ENCODE assay signal across 9 mouse cellular contexts in the genomic region with DNA sequence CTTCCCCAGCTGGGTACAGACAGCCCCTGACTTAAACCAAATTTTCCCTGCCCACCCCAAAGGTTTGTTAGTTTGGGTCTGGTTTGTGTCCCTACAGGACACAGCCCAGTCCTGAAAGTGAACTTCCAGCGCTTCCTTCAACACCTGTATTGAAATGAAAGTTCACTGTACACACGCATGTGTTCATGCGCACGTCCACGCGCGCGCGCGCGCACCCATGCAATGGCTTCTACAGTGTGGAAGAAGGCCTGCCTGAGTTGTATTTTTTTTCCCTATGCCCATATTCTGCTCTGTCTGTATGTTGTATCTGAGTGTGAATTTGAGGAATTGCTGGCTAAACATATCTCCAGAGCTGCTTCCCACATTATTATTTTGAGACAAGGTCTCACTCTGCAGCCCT. TPM values are rescaled to one million over a fixed set of nuclear protein-coding genes. Genes with fewer than 3 reads are reported as not detected.
DNase-seq lines count a peak whose midpoint lies in the region; ATAC-seq and TF ChIP-seq lines count a peak whose summit lies in the region.
"Had no signal": no experiment of that assay in that cellular context is flagged by ENCODE, and none has a peak within 500 bp of the region (broad histone marks: within the 10 kb centered on the region; RNA-seq: fewer than 3 reads in every experiment).

No protein-coding gene starts in this region.

- ATAC-seq in heart, embryonic 12.5 days (ENCODE audit: insufficient number of reproducible peaks, low FRiP score) = no peak
- no peak for ATAC-seq in hindbrain, postnatal 0 days
- ATAC-seq in midbrain, embryonic 15.5 days (replicated peaks) = no peak
- ATAC-seq in inflammation-experienced regulatory T-cells, adult 6 months = no peak

- H3K36me3 ChIP-seq in heart, embryonic 12.5 days = peaks cover 51% of the 10 kb centered on the region
- peaks cover 44% of the 10 kb centered on the region for H3K36me3 ChIP-seq in hindbrain, postnatal 0 days (ENCODE audit: insufficient read depth, low read length)
- peaks cover 40% of the 10 kb centered on the region for H3K36me3 ChIP-seq in midbrain, embryonic 15.5 days (replicated peaks)

- no peak for TF ChIP-seq POLR2A in bone marrow macrophage, adult 2 months (IDR thresholded peaks at IDR 0.05; ENCODE audit: borderline replicate concordance, low read depth, low read length)

- DNase-seq in heart, postnatal 4 days = no peak
- no peak for DNase-seq in hindbrain, postnatal 0 days (ENCODE audit: low spot score)
- DNase-seq in adrenal gland, postnatal 25 days = no peak
- no peak for DNase-seq in ovary, postnatal 36 days (ENCODE audit: low spot score)
- DNase-seq: heart, postnatal 14 days had no signal

- peak overlapping the region; percentile 88 for H3K4me3 ChIP-seq in heart, embryonic 12.5 days
- peak overlapping the region; percentile 82 for H3K4me3 ChIP-seq in bone marrow macrophage, adult 2 months (ENCODE audit: insufficient read depth, low read length)
- peak overlapping the region; percentile 79 for H3K4me3 ChIP-seq in hindbrain, postnatal 0 days (ENCODE audit: low read length)
- H3K4me3 ChIP-seq in midbrain, embryonic 15.5 days = peak overlapping the region; percentile 89

- peak overlapping the region; percentile 94 for H3K4me2 ChIP-seq in heart, embryonic 12.5 days
- peak overlapping the region; percentile 80 for H3K4me2 ChIP-seq in hindbrain, postnatal 0 days (ENCODE audit: low read depth, low read length)
- H3K4me2 ChIP-seq in midbrain, embryonic 15.5 days = peak overlapping the region; percentile 93

- H3K27me3 ChIP-seq in heart, embryonic 12.5 days (replicated peaks) = no peaks in the 10 kb centered on the region
- H3K27me3 ChIP-seq in hindbrain, postnatal 0 days (ENCODE audit: insufficient read depth, low read length) = no peaks in the 10 kb centered on the region
- no peaks in the 10 kb centered on the region for H3K27me3 ChIP-seq in midbrain, embryonic 15.5 days (replicated peaks)

- H3K4me1 ChIP-seq in heart, embryonic 12.5 days (replicated peaks) = peaks cover 46% of the 10 kb centered on the region
- H3K4me1 ChIP-seq in bone marrow macrophage, adult 2 months (ENCODE audit: control insufficient read depth, insufficient read depth, low read length) = peaks cover 26% of the 10 kb centered on the region
- peaks cover 9% of the 10 kb centered on the region; the same call in 1 of the 2 replicates for H3K4me1 ChIP-seq in hindbrain, postnatal 0 days (ENCODE audit: insufficient read depth, low read length)
- peaks cover 39% of the 10 kb centered on the region for H3K4me1 ChIP-seq in midbrain, embryonic 15.5 days

- H3K9me3 ChIP-seq in heart, embryonic 12.5 days (replicated peaks) = no peaks in the 10 kb centered on the region
- H3K9me3 ChIP-seq in hindbrain, postnatal 0 days (ENCODE audit: low read length) = no peaks in the 10 kb centered on the region
- no peaks in the 10 kb centered on the region for H3K9me3 ChIP-seq in midbrain, embryonic 15.5 days

- 94% methylated on average over 11 of the region's 11 CpGs for WGBS in heart, embryonic 12.5 days
- 95% methylated on average over 11 of the region's 11 CpGs for WGBS in hindbrain, postnatal 0 days
- 95% methylated on average over 11 of the region's 11 CpGs for WGBS in midbrain, embryonic 15.5 days

- TF ChIP-seq CTCF in bone marrow macrophage, adult 2 months (IDR thresholded peaks at IDR 0.05; ENCODE audit: low read depth, low read length) = no peak
- no peak for TF ChIP-seq CTCF in hindbrain, postnatal 0 days (IDR thresholded peaks at IDR 0.05; ENCODE audit: low read depth)

- H3K9ac ChIP-seq in heart, embryonic 12.5 days = peak overlapping the region; percentile 95
- peak overlapping the region; percentile 93; the same call in 1 of the 2 replicates for H3K9ac ChIP-seq in hindbrain, postnatal 0 days (replicated peaks; ENCODE audit: low read length)
- H3K9ac ChIP-seq in midbrain, embryonic 15.5 days = peak overlapping the region; percentile 77

- H3K27ac ChIP-seq in heart, embryonic 12.5 days (ENCODE audit: poor library complexity, severe bottlenecking) = no peak overlapping the region
- no peak overlapping the region for H3K27ac ChIP-seq in bone marrow macrophage, adult 2 months (ENCODE audit: insufficient read depth, low read depth, low read length)
- H3K27ac ChIP-seq in hindbrain, postnatal 0 days = peak overlapping the region; percentile 94
- 0 out of 2 replicates have a peak overlapping the region, but pooled peaks have one; percentile 87 for H3K27ac ChIP-seq in midbrain, embryonic 15.5 days

RNA-seq across cellular contexts. Expression of gene Slc35b2, which starts 1.4 kb away (rescaled TPM):
- polyA plus RNA-seq in heart, embryonic 12.5 days (2016; fragmentation: Nextera tagmentation; extraction: Ambion mirVana) = 85.6 and 89.6 TPM in 2 replicates
- total RNA-seq in heart, postnatal 4 days (2021) = 10 to 100 TPM; 37.3 to 39.2 TPM
- 73.7 and 83.1 TPM in 2 replicates for polyA plus RNA-seq in bone marrow macrophage, adult 2 months (2012; ENCODE audit: insufficient read depth, insufficient read length, missing spikeins)
- 105 and 139 TPM in 2 replicates for total RNA-seq in hindbrain, postnatal 0 days (2014; rRNA removed)
- 90.3 and 94.0 TPM in 2 replicates for polyA plus RNA-seq in hindbrain, postnatal 0 days (2015; fragmentation: Nextera tagmentation; extraction: Ambion mirVana)
- polyA plus RNA-seq in midbrain, embryonic 15.5 days (2015; fragmentation: Nextera tagmentation; extraction: Ambion mirVana) = 85.5 and 93.4 TPM in 2 replicates
- 59.6 and 74.2 TPM in 2 replicates for total RNA-seq in adrenal gland, postnatal 25 days (2021)
- polyA plus RNA-seq in inflammation-experienced regulatory T-cells, adult 6 months (2017; shearing (Covaris generic)) = 10 to 100 TPM; 30.2 to 38.1 (median 32.6) TPM

RNA-seq across cellular contexts. Expression of gene Hsp90ab1, which starts 8.0 kb away (rescaled TPM):
- polyA plus RNA-seq in heart, embryonic 12.5 days (2016; fragmentation: Nextera tagmentation; extraction: Ambion mirVana) = 1,306 and 1,316 TPM in 2 replicates
- 1,000 to 10,000 TPM; 1,093 to 1,133 TPM for total RNA-seq in heart, postnatal 4 days (2021)
- 586 and 617 TPM in 2 replicates for polyA plus RNA-seq in bone marrow macrophage, adult 2 months (2012; ENCODE audit: insufficient read depth, insufficient read length, missing spikeins)
- total RNA-seq in hindbrain, postnatal 0 days (2014; rRNA removed) = 982 and 1,365 TPM in 2 replicates
- 1,472 and 1,504 TPM in 2 replicates for polyA plus RNA-seq in hindbrain, postnatal 0 days (2015; fragmentation: Nextera tagmentation; extraction: Ambion mirVana)
- 1,488 and 1,537 TPM in 2 replicates for polyA plus RNA-seq in midbrain, embryonic 15.5 days (2015; fragmentation: Nextera tagmentation; extraction: Ambion mirVana)
- total RNA-seq in adrenal gland, postnatal 25 days (2021) = 1,940 and 2,378 TPM in 2 replicates
- 1,000 to 10,000 TPM in 1 of 3 experiments, 100 to 1,000 TPM in 2; 939 to 1,028 (median 983) TPM for polyA plus RNA-seq in inflammation-experienced regulatory T-cells, adult 6 months (2017; shearing (Covaris generic))

RNA-seq across cellular contexts. Expression of gene Nfkbie, which starts 9.6 kb away (rescaled TPM):
- 2.5 and 3.1 TPM in 2 replicates for polyA plus RNA-seq in heart, embryonic 12.5 days (2016; fragmentation: Nextera tagmentation; extraction: Ambion mirVana)
- total RNA-seq in heart, postnatal 4 days (2021) = 1 to 10 TPM; 1.5 to 1.9 TPM
- 27.0 and 30.8 TPM in 2 replicates for polyA plus RNA-seq in bone marrow macrophage, adult 2 months (2012; ENCODE audit: insufficient read depth, insufficient read length, missing spikeins)
- 7.7 and 9.2 TPM in 2 replicates for total RNA-seq in hindbrain, postnatal 0 days (2014; rRNA removed)
- 5.2 and 6.0 TPM in 2 replicates for polyA plus RNA-seq in hindbrain, postnatal 0 days (2015; fragmentation: Nextera tagmentation; extraction: Ambion mirVana)
- polyA plus RNA-seq in midbrain, embryonic 15.5 days (2015; fragmentation: Nextera tagmentation; extraction: Ambion mirVana) = 3.5 and 5.3 TPM in 2 replicates
- total RNA-seq in adrenal gland, postnatal 25 days (2021) = 3.1 and 3.6 TPM in 2 replicates
- 10 to 100 TPM; 35.1 to 44.1 (median 43.1) TPM for polyA plus RNA-seq in inflammation-experienced regulatory T-cells, adult 6 months (2017; shearing (Covaris generic))

RNA-seq across cellular contexts. Expression of gene Tmem151b, which starts 15.6 kb away (rescaled TPM):
- 1.4 and 1.6 TPM in 2 replicates for polyA plus RNA-seq in heart, embryonic 12.5 days (2016; fragmentation: Nextera tagmentation; extraction: Ambion mirVana)
- total RNA-seq in heart, postnatal 4 days (2021) = under 1 TPM; 0.20 to 0.24 TPM
- polyA plus RNA-seq in bone marrow macrophage, adult 2 months (2012; ENCODE audit: insufficient read depth, insufficient read length, missing spikeins) = not detected in 2 replicates
- total RNA-seq in hindbrain, postnatal 0 days (2014; rRNA removed) = 107 and 114 TPM in 2 replicates
- 29.5 and 29.8 TPM in 2 replicates for polyA plus RNA-seq in hindbrain, postnatal 0 days (2015; fragmentation: Nextera tagmentation; extraction: Ambion mirVana)
- polyA plus RNA-seq in midbrain, embryonic 15.5 days (2015; fragmentation: Nextera tagmentation; extraction: Ambion mirVana) = 32.1 and 33.9 TPM in 2 replicates
- total RNA-seq in adrenal gland, postnatal 25 days (2021) = 0.15 and 0.19 TPM in 2 replicates
- under 1 TPM; 0.12 to 0.63 (median 0.14) TPM for polyA plus RNA-seq in inflammation-experienced regulatory T-cells, adult 6 months (2017; shearing (Covaris generic))

RNA-seq across cellular contexts. Expression of gene Slc29a1, which starts 34.3 kb away (rescaled TPM):
- 68.3 and 74.1 TPM in 2 replicates for polyA plus RNA-seq in heart, embryonic 12.5 days (2016; fragmentation: Nextera tagmentation; extraction: Ambion mirVana)
- total RNA-seq in heart, postnatal 4 days (2021) = 10 to 100 TPM; 77.9 to 96.2 TPM
- polyA plus RNA-seq in bone marrow macrophage, adult 2 months (2012; ENCODE audit: insufficient read depth, insufficient read length, missing spikeins) = 88.6 and 93.9 TPM in 2 replicates
- 170 and 354 TPM in 2 replicates for total RNA-seq in hindbrain, postnatal 0 days (2014; rRNA removed)
- polyA plus RNA-seq in hindbrain, postnatal 0 days (2015; fragmentation: Nextera tagmentation; extraction: Ambion mirVana) = 60.6 and 77.6 TPM in 2 replicates
- 30.7 and 33.0 TPM in 2 replicates for polyA plus RNA-seq in midbrain, embryonic 15.5 days (2015; fragmentation: Nextera tagmentation; extraction: Ambion mirVana)
- 151 and 173 TPM in 2 replicates for total RNA-seq in adrenal gland, postnatal 25 days (2021)
- polyA plus RNA-seq in inflammation-experienced regulatory T-cells, adult 6 months (2017; shearing (Covaris generic)) = 100 to 1,000 TPM in 2 of 3 experiments, 10 to 100 TPM in 1; 72.2 to 131 (median 109) TPM

Comparison
In these comparisons a context has a peak if more than half of its experiments do, and no peak if none do; other contexts are left out.
1. H3K27ac ChIP-seq: peak in hindbrain, postnatal 0 days (single experiment) and midbrain, embryonic 15.5 days (single experiment); none in heart, embryonic 12.5 days (single experiment) and bone marrow macrophage, adult 2 months (single experiment).
2. Peak in every context shown above with its lines, with median percentiles within 50 percentile points of each other: H3K4me2 ChIP-seq, H3K4me3 ChIP-seq and H3K9ac ChIP-seq.